Comparison of ENCODE assay signal across 20 mouse cellular contexts in the genomic region with DNA sequence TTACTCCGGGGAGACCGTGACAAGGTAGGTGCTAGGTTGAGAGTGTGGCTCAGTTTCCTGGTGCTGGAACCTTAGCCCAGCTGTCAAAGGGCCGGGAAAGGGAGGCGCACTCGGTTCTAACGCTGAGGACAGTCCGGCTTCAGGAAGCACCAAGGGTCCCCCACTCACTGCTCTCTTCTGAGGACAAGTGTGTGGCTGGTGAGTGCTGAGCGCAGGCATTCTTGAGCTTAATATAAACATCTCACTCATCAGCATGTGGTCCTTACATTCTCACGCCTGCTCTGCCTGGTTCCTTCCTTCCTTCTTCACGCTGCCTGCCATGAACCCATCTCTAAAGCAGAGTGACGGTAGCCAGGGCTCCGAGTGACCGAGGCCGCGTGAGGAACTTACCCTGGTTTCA.
"Had no signal": no experiment of that assay in that cellular context is flagged by ENCODE, and none has a peak within 500 bp of the region (broad histone marks: within the 10 kb centered on the region; RNA-seq: fewer than 3 reads in every experiment).

No protein-coding gene starts in this region.

- H3K27me3 ChIP-seq: liver, embryonic 12.5 days; midbrain, embryonic 12.5 days; neural tube, embryonic 13.5 days; neural tube, embryonic 15.5 days had no signal

- H3K27ac ChIP-seq: liver, embryonic 12.5 days; liver, embryonic 14.5 days; midbrain, embryonic 12.5 days; neural tube, embryonic 13.5 days; neural tube, embryonic 15.5 days had no signal

- ATAC-seq: liver, embryonic 12.5 days; lung, postnatal 0 days; midbrain, embryonic 16.5 days had no signal

- H3K4me3 ChIP-seq: liver, embryonic 12.5 days; midbrain, embryonic 12.5 days; myocyte; neural tube, embryonic 13.5 days; neural tube, embryonic 15.5 days had no signal

- H3K9ac ChIP-seq: liver, embryonic 12.5 days; liver, embryonic 14.5 days; midbrain, embryonic 12.5 days; neural tube, embryonic 13.5 days; neural tube, embryonic 15.5 days had no signal

- DNase-seq: lung, adult 2 months; lung, postnatal 14 days; lung, postnatal 4 days; midbrain, embryonic 14.5 days; retina, postnatal 1 day; right cerebral cortex, adult 18-20 months; right cerebral cortex, postnatal 25 days; right cerebral cortex, postnatal 4 days; spleen, adult 18-20 months; thymus, adult 18-20 months; thymus, postnatal 14 days; thymus, postnatal 36 days had no signal

- H3K4me2 ChIP-seq: liver, embryonic 12.5 days; midbrain, embryonic 12.5 days; neural tube, embryonic 13.5 days; neural tube, embryonic 15.5 days had no signal

- H3K9me3 ChIP-seq: liver, embryonic 12.5 days; midbrain, embryonic 12.5 days; neural tube, embryonic 13.5 days; neural tube, embryonic 15.5 days had no signal

- H3K36me3 ChIP-seq: liver, embryonic 12.5 days; midbrain, embryonic 12.5 days had no signal

- H3K4me1 ChIP-seq: liver, embryonic 12.5 days; neural tube, embryonic 13.5 days had no signal
